Mouse (Mus musculus): ENCODE results near the gene Gm10842. TPM values are rescaled to one million over a fixed set of nuclear protein-coding genes. Genes with fewer than 3 reads are reported as not detected.
"Not testable (repeated sequence)": the region's sequence is repeated elsewhere in the genome, so short reads cannot be mapped to it uniquely, and the experiment has no call there.

Gene Gm10842
- not detected for total RNA-seq (2022)

- no peak for DNase-seq (ENCODE audit: low spot score)
These were observed at the start of gene Gm10842 for GRCm38 (mm10) chr11:105146593-105146992. Gene Gm10842 (plus strand): TSS chr11:105146893.

- DNase-seq (ENCODE audit: low spot score), result not testable (repeated sequence)
These were observed 34.2 kb upstream of the Gm10842 start for GRCm38 (mm10) chr11:105112448-105112847.

- no peak for DNase-seq (ENCODE audit: low spot score)
These were observed 28.9 kb upstream of the Gm10842 start for GRCm38 (mm10) chr11:105117814-105118213.

GRCm38 (mm10) chr11:105120551-105121061, 26.1 kb upstream of the Gm10842 start:
- DNase-seq (ENCODE audit: low spot score), result no peak

- DNase-seq (ENCODE audit: low spot score), result not testable (repeated sequence)
These were observed 24.9 kb upstream of the Gm10842 start for GRCm38 (mm10) chr11:105121792-105122191.

GRCm38 (mm10) chr11:105123986-105124385, 22.7 kb upstream of the Gm10842 start:
- peak; percentile 10 for DNase-seq (ENCODE audit: low spot score)

- DNase-seq (ENCODE audit: low spot score), result peak; percentile 72
These were observed 20.8 kb upstream of the Gm10842 start, which contains the start of gene Mettl2 for GRCm38 (mm10) chr11:105125735-105126519. Gene Mettl2 (plus strand): TSS chr11:105126425.

GRCm38 (mm10) chr11:105126520-105127029, 20.1 kb upstream of the Gm10842 start:
- no peak for DNase-seq (ENCODE audit: low spot score)

- DNase-seq (ENCODE audit: low spot score), result no peak
These were observed 11.0 kb upstream of the Gm10842 start for GRCm38 (mm10) chr11:105135692-105136091.

- not testable (repeated sequence) for DNase-seq (ENCODE audit: low spot score)
These were observed 9.4 kb upstream of the Gm10842 start for GRCm38 (mm10) chr11:105137255-105137654.

- DNase-seq (ENCODE audit: low spot score), result not testable (repeated sequence)
These were observed 6.2 kb upstream of the Gm10842 start for GRCm38 (mm10) chr11:105140512-105140911.

GRCm38 (mm10) chr11:105141115-105141514, 5.6 kb upstream of the Gm10842 start:
- no peak for DNase-seq (ENCODE audit: low spot score)

GRCm38 (mm10) chr11:105143564-105143963, 3.1 kb upstream of the Gm10842 start:
- no peak for DNase-seq (ENCODE audit: low spot score)

GRCm38 (mm10) chr11:105144084-105144483, 2.6 kb upstream of the Gm10842 start:
- DNase-seq (ENCODE audit: low spot score), result no peak

GRCm38 (mm10) chr11:105144508-105145210, 2.0 kb upstream of the Gm10842 start:
- no peak for DNase-seq (ENCODE audit: low spot score)

- DNase-seq (ENCODE audit: low spot score), result no peak
These were observed 1.5 kb upstream of the Gm10842 start for GRCm38 (mm10) chr11:105145211-105145610.

- no peak for DNase-seq (ENCODE audit: low spot score)
These were observed 2.7 kb downstream of the Gm10842 start for GRCm38 (mm10) chr11:105149353-105149752.

- no peak for DNase-seq (ENCODE audit: low spot score)
These were observed 3.1 kb downstream of the Gm10842 start for GRCm38 (mm10) chr11:105149766-105150165.

GRCm38 (mm10) chr11:105150691-105151090, 4.0 kb downstream of the Gm10842 start:
- no peak for DNase-seq (ENCODE audit: low spot score)

GRCm38 (mm10) chr11:105151226-105152016, 4.7 kb downstream of the Gm10842 start:
- no peak for DNase-seq (ENCODE audit: low spot score)

- DNase-seq (ENCODE audit: low spot score), result no peak
These were observed 5.3 kb downstream of the Gm10842 start for GRCm38 (mm10) chr11:105152017-105152300.
